In the genomic region with DNA sequence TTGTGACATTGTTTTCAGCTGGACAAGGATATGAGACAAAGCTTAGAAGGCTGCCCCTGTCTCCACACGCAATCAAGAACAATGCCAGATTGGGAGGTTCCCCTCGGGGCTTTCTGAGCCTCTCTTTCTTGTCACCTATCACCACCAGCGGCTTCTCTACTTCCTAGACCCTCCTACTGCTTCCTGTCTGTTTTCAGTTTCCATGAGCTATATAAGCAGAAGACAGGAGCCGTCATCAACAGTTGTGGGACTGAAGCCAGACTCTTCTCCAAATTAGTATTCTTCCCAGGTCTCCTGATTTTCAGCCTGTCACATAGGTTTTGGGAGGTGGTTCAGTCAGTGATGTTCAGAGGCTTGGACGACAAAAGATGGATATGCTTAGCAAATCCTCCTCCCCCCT, we compare ENCODE assay signal across 8 mouse cellular contexts. TPM values are rescaled to one million over a fixed set of nuclear protein-coding genes. Genes with fewer than 3 reads are reported as not detected.
A peak's percentile ranks its signal among the peaks of the same experiment; 100 is the strongest.
DNase-seq lines count a peak whose midpoint lies in the region; ATAC-seq lines count a peak whose summit lies in the region.

No protein-coding gene starts in this region.

- no peak overlapping the region for H3K4me3 ChIP-seq in lung, embryonic 15.5 days
- H3K4me3 ChIP-seq in embryonic facial prominence, embryonic 15.5 days (replicated peaks): 0 out of 2 replicates have a peak overlapping the region, but pooled peaks have one; percentile 3
- no peak overlapping the region for H3K4me3 ChIP-seq in hindbrain, embryonic 16.5 days (ENCODE audit: low read length)

- H3K9ac ChIP-seq in lung, embryonic 15.5 days: no peak overlapping the region
- H3K9ac ChIP-seq in embryonic facial prominence, embryonic 15.5 days: no peak overlapping the region
- H3K9ac ChIP-seq in hindbrain, embryonic 16.5 days (ENCODE audit: low read depth, low read length): no peak overlapping the region

- 19% methylated on average over 5 of the region's 5 CpGs for WGBS in lung, embryonic 15.5 days
- 21% methylated on average over 5 of the region's 5 CpGs for WGBS in embryonic facial prominence, embryonic 15.5 days
- 28% methylated on average over 5 of the region's 5 CpGs for whole genome bisulfite sequencing in hindbrain, embryonic 16.5 days

- ATAC-seq in lung, embryonic 15.5 days (ENCODE audit: borderline replicate concordance, extremely low read depth, low FRiP score, low TSS enrichment): no peak
- ATAC-seq in embryonic facial prominence, embryonic 15.5 days (ENCODE audit: insufficient number of reproducible peaks, low FRiP score, low TSS enrichment, low read depth): no peak
- ATAC-seq in hindbrain, embryonic 16.5 days: peak; percentile 49
- ATAC-seq in megakaryocyte-erythroid progenitor cell, adult 5-6 weeks (replicated peaks; ENCODE audit: low FRiP score, low TSS enrichment, poor library complexity, severe bottlenecking): peak; percentile 60

- H3K9me3 ChIP-seq in lung, embryonic 15.5 days: no peaks in the 10 kb centered on the region
- H3K9me3 ChIP-seq in embryonic facial prominence, embryonic 15.5 days (replicated peaks): 0 out of 2 replicates have a peak, but pooled peaks cover under 1% of the 10 kb centered on the region
- peaks cover 4% of the 10 kb centered on the region for H3K9me3 ChIP-seq in hindbrain, embryonic 16.5 days (ENCODE audit: control insufficient read depth, low read length)

- H3K4me2 ChIP-seq in lung, embryonic 15.5 days: peak overlapping the region; percentile 26
- H3K4me2 ChIP-seq in embryonic facial prominence, embryonic 15.5 days (replicated peaks): peak overlapping the region; percentile 19; the same call in 1 of the 2 replicates
- peak overlapping the region; percentile 5 for H3K4me2 ChIP-seq in hindbrain, embryonic 16.5 days (ENCODE audit: low read length)

- no peak overlapping the region for H3K27ac ChIP-seq in lung, embryonic 15.5 days
- no peak overlapping the region for H3K27ac ChIP-seq in embryonic facial prominence, embryonic 15.5 days (replicated peaks)
- H3K27ac ChIP-seq in hindbrain, embryonic 16.5 days (ENCODE audit: low read depth, low read length): peak overlapping the region; percentile 46; the same call in 1 of the 2 replicates

- no peaks in the 10 kb centered on the region for H3K36me3 ChIP-seq in lung, embryonic 15.5 days
- H3K36me3 ChIP-seq in embryonic facial prominence, embryonic 15.5 days: no peaks in the 10 kb centered on the region
- H3K36me3 ChIP-seq in hindbrain, embryonic 16.5 days (ENCODE audit: control insufficient read depth, insufficient read depth, low read length): no peaks in the 10 kb centered on the region

- DNase-seq in lung, postnatal 14 days: no peak
- no peak for DNase-seq in retina, postnatal 1 day
- no peak for DNase-seq in layer of hippocampus, adult 18-20 months (ENCODE audit: low spot score in 2 of 2)
- no peak for DNase-seq in cerebellum, postnatal 36 days

- H3K27me3 ChIP-seq in lung, embryonic 15.5 days: no peaks in the 10 kb centered on the region
- no peaks in the 10 kb centered on the region for H3K27me3 ChIP-seq in embryonic facial prominence, embryonic 15.5 days
- no peaks in the 10 kb centered on the region for H3K27me3 ChIP-seq in hindbrain, embryonic 16.5 days (replicated peaks; ENCODE audit: control insufficient read depth, insufficient read depth, low read length)

- H3K4me1 ChIP-seq in lung, embryonic 15.5 days: no peaks in the 10 kb centered on the region
- H3K4me1 ChIP-seq in embryonic facial prominence, embryonic 15.5 days: 0 out of 2 replicates have a peak, but pooled peaks cover 5% of the 10 kb centered on the region
- no peaks in the 10 kb centered on the region; the same call in 1 of the 2 replicates for H3K4me1 ChIP-seq in hindbrain, embryonic 16.5 days (ENCODE audit: control insufficient read depth, insufficient read depth, low read depth, low read length)

RNA-seq across cellular contexts. Expression of a gene that starts 47.6 kb away (rescaled TPM):
- polyA plus RNA-seq in lung, embryonic 15.5 days (2015; fragmentation: Nextera tagmentation; extraction: Ambion mirVana): 27.3 and 29.7 TPM in 2 replicates
- polyA plus RNA-seq in embryonic facial prominence, embryonic 15.5 days (2015; fragmentation: Nextera tagmentation; extraction: Ambion mirVana): 20.8 and 22.0 TPM in 2 replicates
- 5.0 and 6.6 TPM in 2 replicates for polyA plus RNA-seq in hindbrain, embryonic 16.5 days (2015; fragmentation: Nextera tagmentation; extraction: Ambion mirVana)
- total RNA-seq in megakaryocyte-erythroid progenitor cell, adult 5-6 weeks (2014; fragmentation: Nextera tagmentation): 11.9 and 19.7 TPM in 2 replicates
- total RNA-seq in megakaryocyte-erythroid progenitor cell, adult 5-6 weeks (2017): 11.9 and 12.9 TPM in 2 replicates
- 10 to 100 TPM; 14.6 to 15.6 TPM for total RNA-seq in layer of hippocampus, adult 18-20 months (2021)

Comparison
In these comparisons a context has a peak if more than half of its experiments do, and no peak if none do; other contexts are left out.
1. ATAC-seq: peak in hindbrain, embryonic 16.5 days (single experiment) and megakaryocyte-erythroid progenitor cell, adult 5-6 weeks (single experiment); none in lung, embryonic 15.5 days (single experiment) and embryonic facial prominence, embryonic 15.5 days (single experiment).
2. Peak in every context shown above with its lines, with median percentiles within 50 percentile points of each other: H3K4me2 ChIP-seq.